Mouse (Mus musculus) induced T-regulatory cell, adult 2 months (primary cell): ENCODE data around the gene Wnt9b.

Experiments used
- DNase-seq: peaks from one replicate; pipeline ENCODE4 v3.0.0-alpha.2; 2012; ENCODE audit warnings: low read depth

Wnt9b gene

GRCm38 (mm10) chr11:103731594-103731993 lies 18.0 kb downstream of the Wnt9b start:
- DNase-seq = no peak

GRCm38 (mm10) chr11:103729282-103729985 lies 20.2 kb downstream of the Wnt9b start:
- no peak for DNase-seq

DNA sequence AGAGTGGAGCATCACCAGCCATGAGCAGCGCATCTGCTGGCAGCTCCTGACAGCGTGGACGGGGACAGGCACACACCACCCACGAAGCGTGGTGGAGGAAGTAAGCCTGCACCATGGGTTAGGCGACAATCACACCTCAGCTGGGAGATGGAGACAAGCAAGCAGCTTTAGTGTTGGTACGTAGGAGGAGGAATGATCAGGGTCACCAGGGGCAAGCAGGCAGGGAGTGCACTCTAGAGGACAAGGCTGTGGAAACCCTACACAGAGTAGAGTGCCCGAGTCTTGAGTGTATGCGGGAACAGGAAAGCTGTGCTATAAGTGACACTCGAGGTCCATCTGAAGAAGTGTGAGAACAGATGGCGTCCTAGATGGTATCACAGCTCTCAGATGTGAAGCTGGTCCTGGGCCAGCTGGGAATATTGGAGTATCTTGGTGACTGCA lies 25.3 kb downstream of the Wnt9b start:
- DNase-seq = no peak

GRCm38 (mm10) chr11:103722040-103722481 lies 27.6 kb downstream of the Wnt9b start:
- DNase-seq = no peak

DNA sequence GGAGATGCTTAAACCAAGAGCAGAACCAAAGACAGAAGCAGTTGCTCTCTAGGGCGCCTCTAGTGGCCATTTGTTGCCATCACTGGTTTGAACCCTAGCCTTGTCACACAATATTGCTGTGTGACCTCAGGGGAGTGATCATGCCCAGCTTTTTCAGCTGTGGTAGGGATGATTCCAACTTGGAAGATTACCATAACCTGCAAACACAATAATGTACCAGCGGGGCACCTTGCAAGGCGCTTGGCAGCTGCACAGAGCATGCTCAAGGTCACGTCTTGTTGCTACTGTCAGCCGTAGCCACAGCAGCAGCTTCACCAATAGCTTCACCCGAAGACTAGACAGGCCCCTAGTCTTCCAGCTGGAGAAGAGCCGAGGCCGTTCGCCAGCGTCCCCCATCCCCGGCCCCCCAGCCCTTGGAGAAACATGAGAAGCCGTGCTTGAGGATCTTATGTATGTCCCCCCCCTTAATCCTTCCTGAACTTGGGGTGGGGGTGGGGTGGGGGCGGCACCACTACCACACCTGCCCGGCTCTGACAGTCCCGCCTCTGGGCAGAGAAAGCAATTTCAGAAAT lies 28.1 kb downstream of the Wnt9b start:
- peak; percentile 54 for DNase-seq

GRCm38 (mm10) chr11:103719436-103719835 lies 30.2 kb downstream of the Wnt9b start:
- no peak for DNase-seq

DNA sequence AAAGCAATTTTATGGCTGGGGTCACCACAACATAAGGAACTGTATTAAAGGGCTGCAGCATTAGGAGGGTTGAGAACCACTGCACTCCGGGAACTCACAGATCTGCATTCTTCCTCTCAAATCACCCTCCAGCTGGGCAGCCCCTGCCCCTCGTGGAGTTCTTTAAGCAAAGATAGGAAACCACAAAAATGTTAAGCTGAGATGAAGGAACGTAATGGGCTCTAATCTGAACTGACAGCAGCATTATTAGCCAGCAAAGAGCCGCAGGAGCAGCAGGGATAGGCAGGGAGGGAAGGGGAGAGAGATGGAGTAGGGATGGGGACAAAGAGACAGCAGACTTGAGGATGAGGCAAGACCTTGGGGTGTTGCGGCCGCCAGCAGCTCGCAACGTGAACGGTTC lies 32.6 kb downstream of the Wnt9b start:
- no peak for DNase-seq

DNA sequence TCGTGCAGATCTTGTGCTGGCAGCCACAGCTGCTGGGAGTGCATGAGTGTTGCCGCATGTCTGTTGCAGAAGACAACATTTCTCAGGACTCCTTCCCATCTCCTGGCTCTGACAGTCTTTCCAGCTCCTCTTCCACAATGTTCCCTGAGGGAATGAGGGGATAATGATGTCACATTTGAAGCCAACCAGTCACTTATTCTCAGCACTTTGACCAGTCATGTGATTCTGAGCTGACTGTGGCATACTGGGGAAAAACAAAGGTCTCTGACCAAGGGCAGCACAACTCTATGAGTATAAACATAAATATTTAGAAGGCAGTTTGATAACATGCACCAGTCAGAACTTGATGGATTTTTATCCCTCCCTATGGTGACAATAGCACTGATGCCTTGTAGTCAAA lies 35.5 kb downstream of the Wnt9b start:
- no peak for DNase-seq

DNA sequence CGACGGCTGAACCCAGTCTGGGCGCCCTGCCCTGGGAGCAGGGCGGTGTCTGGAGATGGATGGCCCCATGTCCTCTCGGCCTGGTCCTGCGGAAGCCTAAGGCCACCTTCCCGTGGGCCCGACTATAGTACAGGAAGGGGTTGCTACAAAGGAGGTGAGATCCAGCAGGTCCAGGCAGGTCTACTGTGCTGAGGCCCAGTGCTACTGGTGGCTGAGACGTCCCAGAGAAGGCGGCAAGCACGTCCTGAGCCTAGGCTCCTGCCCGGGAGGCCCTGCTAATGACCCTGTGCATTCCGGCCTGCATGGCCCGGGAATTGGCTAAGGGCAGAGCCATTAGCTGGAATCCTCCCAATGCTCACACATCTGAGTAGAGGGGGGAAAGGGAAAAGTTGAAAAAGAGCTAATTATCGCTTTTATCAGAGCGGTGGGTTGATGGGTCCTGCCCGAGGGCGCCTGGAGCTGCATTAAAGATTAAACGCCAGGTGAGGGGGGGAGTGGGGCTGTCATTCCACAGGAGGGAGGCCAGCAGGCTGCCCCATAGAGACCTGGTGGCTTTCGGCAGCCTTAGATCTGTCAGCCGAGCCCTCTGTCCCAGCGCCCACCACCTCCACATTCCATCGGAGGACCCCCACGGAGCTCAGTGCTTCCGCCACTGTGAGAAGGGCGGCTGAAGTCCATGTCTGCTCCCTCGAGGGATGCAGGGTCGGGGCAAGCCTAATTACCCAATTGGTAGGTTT lies 37.6 kb downstream of the Wnt9b start:
- DNase-seq = no peak

GRCm38 (mm10) chr11:103709982-103710381 lies 39.6 kb downstream of the Wnt9b start:
- DNase-seq = no peak

GRCm38 (mm10) chr11:103707005-103707404 lies 42.6 kb downstream of the Wnt9b start:
- no peak for DNase-seq

DNA sequence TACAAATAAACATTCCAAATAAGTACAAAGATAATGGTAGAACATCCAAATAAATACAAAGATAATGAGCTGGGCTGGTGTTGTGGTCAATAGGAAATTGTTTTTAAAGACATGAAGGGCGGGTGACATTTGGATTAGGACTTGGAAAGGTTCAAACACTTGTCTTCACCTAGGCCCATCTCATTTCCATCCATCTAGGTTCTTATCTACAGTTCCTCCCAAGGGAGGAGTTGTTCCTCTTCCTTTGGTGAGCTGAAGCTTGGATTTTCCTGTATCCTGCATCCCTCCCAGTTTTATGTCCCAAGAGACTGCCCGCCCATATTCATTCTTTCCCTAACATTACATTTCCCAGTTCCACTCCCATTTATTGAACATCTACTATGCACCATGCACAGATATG lies 51.4 kb downstream of the Wnt9b start:
- DNase-seq = no peak

- peak; percentile 97 for DNase-seq
Measured at GRCm38 (mm10) chr11:103697565-103698176, 52.0 kb downstream of the Wnt9b start, which contains the start of gene Gosr2. Gene Gosr2 (minus strand): TSS chr11:103697898.

DNA sequence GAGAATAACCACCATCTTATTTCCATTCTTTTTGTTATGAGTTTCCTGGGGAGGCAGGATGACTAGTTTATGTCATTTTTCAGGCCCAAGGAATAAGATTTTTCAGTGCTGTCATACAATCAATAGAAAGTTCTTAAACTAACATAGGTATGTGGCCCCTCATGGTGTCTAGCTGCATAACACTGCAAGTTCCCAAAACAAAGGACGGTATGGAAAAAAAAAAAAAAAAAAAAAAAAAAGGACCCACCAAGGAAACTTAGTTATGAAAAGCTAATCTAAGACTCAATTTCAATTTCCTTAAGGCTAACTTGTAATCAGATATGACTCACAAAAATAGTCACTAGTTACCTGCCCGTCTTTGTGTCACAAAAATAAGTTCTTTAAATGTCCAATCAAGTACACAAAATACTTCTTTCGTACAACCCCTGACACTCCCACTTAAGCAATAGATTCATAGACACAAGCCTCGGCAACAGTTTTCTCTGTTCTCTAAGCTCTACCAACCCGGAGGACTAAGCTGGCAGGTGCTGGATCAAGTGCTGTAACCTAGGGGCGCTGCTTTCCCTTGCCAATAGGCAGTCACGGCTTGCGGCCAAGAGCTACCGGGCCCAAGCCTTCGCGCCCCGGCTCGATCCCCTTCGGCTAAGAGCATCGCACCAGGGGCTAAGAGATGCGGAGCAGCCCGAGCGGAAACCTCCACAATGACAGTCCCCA lies 52.6 kb downstream of the Wnt9b start:
- DNase-seq = no peak

DNA sequence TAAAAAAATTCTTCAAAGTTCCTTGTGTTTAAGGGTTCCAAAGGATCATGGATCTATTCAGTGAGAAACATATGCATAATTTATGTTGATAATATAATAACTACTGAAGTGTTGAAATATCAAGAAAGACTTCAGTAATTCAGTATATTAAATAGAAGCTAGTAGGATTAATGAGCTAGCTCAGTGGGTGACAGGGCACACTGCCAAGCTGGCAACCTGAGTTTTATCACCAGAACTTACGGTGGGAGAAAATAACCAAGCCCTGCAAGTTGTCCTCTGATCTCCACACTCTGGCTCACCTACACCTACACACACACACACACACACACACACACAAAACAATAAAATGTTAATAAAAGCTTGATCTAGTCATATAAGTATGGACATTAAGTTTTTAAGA lies 56.4 kb downstream of the Wnt9b start:
- no peak for DNase-seq

DNA sequence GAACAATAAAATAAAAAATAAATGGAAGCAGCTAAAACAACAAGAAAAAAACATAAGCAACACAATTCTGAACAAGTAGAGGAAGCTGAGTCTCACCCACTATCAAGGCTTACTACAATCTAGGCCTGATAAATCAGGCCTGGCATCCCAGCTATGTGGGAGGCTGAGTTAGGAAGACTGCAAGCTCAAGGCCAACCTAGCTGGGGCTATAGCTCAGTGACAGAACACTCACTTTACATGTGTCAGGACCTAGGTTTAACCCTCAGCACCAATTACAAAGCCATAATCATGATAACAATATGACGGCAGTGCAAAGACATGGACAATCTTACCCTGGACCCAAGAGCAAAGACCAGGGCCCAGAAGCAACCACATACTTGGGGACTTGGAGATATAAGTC lies 58.6 kb downstream of the Wnt9b start:
- DNase-seq = no peak

DNA sequence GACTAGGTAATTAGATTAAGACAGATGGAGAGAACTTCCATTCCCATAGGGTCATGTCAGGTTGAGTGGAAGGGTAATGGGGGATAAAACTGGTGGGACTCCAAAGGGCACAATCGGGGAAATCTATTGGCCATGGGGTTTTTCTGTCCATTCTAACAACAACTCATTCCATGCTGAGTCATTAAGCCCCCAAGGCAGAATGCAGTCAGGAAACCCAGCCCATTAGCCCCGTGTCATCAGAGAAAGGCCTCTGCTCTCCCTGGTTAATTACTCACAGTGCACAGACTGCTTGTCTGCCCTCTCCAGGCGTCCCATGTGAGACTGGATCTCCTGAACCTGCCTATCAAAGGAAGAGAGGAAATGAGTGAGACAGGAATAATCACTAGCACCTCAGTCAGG lies 60.6 kb downstream of the Wnt9b start:
- DNase-seq = no peak

- no peak for DNase-seq
Measured at GRCm38 (mm10) chr11:103688271-103688979, 61.2 kb downstream of the Wnt9b start.

DNA sequence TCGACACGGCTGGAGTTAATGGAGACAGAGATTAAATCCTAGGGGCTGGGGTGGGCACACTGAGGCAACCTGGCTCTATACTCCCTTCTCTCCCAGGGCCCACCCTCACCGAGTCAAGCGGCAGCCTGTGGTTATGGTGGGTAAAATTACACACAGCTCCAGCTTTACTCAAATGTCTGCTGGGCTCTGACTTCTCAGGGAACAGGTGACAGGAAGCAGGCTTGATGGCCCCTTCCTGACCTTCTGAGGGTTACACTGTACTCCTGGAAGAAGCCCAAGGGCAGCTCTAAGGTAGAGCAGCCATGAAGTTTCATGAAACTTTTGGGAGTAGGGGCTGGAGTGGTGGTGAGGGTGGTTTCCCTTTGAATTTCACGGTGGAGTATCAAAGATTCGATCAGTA lies 62.9 kb downstream of the Wnt9b start:
- no peak for DNase-seq

DNA sequence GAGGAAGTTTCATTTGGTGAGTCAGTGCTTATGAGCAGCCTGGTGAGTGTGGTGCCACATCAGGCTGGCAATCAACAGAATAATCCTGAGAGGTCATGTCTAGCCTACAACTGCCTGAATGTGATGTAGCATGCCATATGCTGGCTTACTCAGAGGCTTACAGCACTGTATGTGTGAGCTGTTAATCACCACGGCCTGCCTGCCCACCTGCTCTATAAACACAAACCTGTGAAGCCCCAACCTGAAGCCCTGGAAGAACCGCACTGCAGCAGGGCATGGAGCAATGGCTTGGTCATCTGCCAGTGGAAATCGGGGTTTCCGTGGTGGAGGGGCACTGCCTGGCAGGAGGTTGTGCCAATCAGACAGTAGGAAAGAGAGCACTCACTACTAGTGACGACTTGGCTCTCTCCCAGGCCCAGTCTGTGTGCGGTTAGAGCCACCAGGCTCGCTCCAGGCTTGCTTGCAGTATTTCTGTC lies 64.3 kb downstream of the Wnt9b start:
- DNase-seq = no peak

DNA sequence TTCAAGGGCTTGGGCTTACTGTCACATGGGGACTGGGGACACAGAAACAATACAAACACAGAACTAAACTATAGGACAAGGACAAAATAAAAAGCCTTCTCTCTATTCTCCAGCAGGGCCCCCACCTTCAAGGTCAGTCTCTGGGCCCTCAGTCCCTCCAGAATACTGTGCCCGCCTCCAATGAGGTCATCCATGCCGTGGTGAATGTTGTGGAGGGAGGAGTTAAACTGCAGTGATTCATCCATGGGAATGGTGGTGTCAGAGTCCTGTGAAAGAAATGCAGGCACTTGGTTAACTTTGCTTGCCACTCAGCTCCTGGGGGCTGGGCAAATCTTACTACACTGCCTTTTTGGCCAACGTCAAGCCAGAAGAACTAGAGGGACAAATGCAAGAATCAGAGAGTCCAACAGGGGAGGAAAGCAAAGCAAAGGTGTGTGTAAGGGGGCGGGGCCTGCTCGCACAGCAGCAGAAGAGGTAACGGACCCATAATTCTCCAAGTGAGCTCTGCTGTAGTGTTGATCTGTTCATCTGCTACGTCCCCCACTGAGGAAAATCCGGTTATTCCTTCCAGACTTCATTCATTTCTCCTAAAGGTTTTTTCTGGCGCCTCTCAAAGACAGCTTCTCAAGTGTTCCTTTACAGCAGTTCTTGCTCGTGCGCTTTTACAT lies 65.8 kb downstream of the Wnt9b start:
- DNase-seq = no peak
